Mouse (Mus musculus) limb, embryonic 12.5 days (tissue): Measurements from ENCODE around the gene Ptpn7. TPM values are rescaled to one million over a fixed set of nuclear protein-coding genes. Genes with fewer than 3 reads are reported as not detected.

Source experiments
- ATAC-seq: fragments of 200-750 bp; cut with Nextera tagmentation; 2 replicates; pipeline ENCODE4 v1.8.0; 2017; ENCODE audit warnings: low read depth, moderate TSS enrichment; ENCODE audit not compliant: insufficient number of reproducible peaks, insufficient read depth, low FRiP score, low TSS enrichment
- H3K27ac ChIP-seq: fragments of 300-500 bp; sonication (generic); 2 replicates; pipeline ENCODE4 v1.5.1; 2016; ENCODE audit warnings: mild to moderate bottlenecking, moderate library complexity
- H3K27me3 ChIP-seq: fragments of 300-500 bp; sonication (generic); 2 replicates; pipeline ENCODE4 v1.6.1; 2016; ENCODE audit warnings: mild to moderate bottlenecking, moderate library complexity
- H3K36me3 ChIP-seq: fragments of 300-500 bp; sonication (generic); 2 replicates; pipeline ENCODE4 v1.6.1; 2016; ENCODE audit warnings: mild to moderate bottlenecking, moderate library complexity
- H3K4me1 ChIP-seq: fragments of 300-500 bp; sonication (generic); replicated peaks from 2 replicates; pipeline ENCODE4 v1.6.1; 2016
- H3K4me2 ChIP-seq: fragments of 300-500 bp; sonication (generic); 2 replicates; pipeline ENCODE4 v1.6.1; 2016; ENCODE audit warnings: mild to moderate bottlenecking, moderate library complexity
- H3K4me3 ChIP-seq: fragments of 300-500 bp; sonication (generic); replicated peaks from 2 replicates; pipeline ENCODE4 v1.5.1; 2016; ENCODE audit warnings: mild to moderate bottlenecking
- H3K9ac ChIP-seq: fragments of 300-500 bp; sonication (generic); replicated peaks from 2 replicates; pipeline ENCODE4 v1.6.1; 2016; ENCODE audit warnings: mild to moderate bottlenecking, moderate library complexity
- H3K9me3 ChIP-seq: fragments of 300-500 bp; sonication (generic); 2 replicates; pipeline ENCODE4 v1.6.1; 2016; ENCODE audit warnings: mild to moderate bottlenecking, moderate library complexity
- WGBS: fragments of 180-500 bp; shearing (Covaris S2); methylation state at CpG from one replicate; pipeline ENCODE4 v1.1.7; 2016; 5-methylcytosine and 5-hydroxymethylcytosine counted together
- polyA plus RNA-seq: library from polyadenylated mRNA; unstranded; fragments of >200 nt; fragmentation: Nextera tagmentation; extraction: Ambion mirVana; gene quantifications from 2 replicates; pipeline ENCODE4 v1.2.1, GENCODE M21; 2016

Gene Ptpn7
- polyA plus RNA-seq, 1 experiment from 2014 or later: 1.1 TPM

DNA sequence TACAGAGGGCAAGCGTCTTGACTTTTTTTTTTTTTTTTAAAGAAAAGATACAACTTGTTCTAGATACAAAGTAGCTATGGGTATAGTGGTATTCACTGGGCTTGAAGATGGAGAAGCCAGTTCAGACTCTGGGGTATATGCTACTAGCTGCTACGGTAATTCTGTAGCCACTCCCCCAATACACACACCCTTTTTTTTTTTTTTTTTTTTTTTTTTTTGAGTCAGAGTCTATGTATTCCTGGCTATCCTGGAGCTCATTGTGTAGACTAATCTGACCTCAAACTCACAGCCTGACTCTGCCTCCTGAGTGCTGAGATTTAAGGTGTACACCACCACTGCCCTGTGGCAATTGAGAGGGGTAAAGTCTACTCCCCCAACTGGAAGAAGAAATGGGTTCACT is 10.0 kb downstream of the Ptpn7 start:
- 89% methylated on average over 2 of the region's 2 CpGs for WGBS
- no peak for ATAC-seq

DNA sequence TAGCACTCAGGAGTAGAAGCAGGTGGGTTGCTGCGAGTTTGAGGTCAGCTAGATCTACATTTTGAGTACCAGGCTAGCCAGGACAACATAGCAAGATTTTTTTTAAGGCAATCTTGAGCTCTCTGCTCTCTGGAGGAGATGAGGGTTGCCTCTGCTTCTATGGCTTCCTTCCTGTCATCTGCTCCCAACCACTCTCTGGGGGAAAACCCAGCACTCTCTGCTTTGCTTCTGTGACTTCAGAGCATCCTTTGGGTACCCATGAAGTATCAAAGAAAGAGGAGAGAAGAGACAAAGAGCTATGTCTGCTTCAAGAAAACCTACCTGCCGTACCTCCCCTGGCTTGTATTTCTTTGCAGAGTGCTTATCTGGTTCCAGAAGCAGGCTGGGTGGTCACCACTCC is 11.4 kb downstream of the Ptpn7 start:
- peaks cover 22% of the 10 kb centered on the region for H3K4me1 ChIP-seq
- ATAC-seq: no peak
- H3K4me2 ChIP-seq: no peak overlapping the region
- WGBS: 84% methylated on average over 2 of the region's 2 CpGs
- no peaks in the 10 kb centered on the region for H3K36me3 ChIP-seq
- peaks cover 18% of the 10 kb centered on the region for H3K27me3 ChIP-seq
- H3K4me3 ChIP-seq: no peak overlapping the region
- H3K9me3 ChIP-seq: no peaks in the 10 kb centered on the region
- H3K27ac ChIP-seq: no peak overlapping the region
- H3K9ac ChIP-seq: no peak overlapping the region

More for the DNA sequence above, 10.0 kb downstream of the Ptpn7 start:
- Histone ChIP-seq H3K27ac (no peak overlapping the region), H3K27me3 (peaks cover 18% of the 10 kb centered on the region), H3K36me3 (no peaks in the 10 kb centered on the region), H3K9me3 (no peaks in the 10 kb centered on the region), H3K4me2 (no peak overlapping the region), H3K4me1 (peaks cover 8% of the 10 kb centered on the region), H3K4me3 (no peak overlapping the region), H3K9ac (no peak overlapping the region)

DNA sequence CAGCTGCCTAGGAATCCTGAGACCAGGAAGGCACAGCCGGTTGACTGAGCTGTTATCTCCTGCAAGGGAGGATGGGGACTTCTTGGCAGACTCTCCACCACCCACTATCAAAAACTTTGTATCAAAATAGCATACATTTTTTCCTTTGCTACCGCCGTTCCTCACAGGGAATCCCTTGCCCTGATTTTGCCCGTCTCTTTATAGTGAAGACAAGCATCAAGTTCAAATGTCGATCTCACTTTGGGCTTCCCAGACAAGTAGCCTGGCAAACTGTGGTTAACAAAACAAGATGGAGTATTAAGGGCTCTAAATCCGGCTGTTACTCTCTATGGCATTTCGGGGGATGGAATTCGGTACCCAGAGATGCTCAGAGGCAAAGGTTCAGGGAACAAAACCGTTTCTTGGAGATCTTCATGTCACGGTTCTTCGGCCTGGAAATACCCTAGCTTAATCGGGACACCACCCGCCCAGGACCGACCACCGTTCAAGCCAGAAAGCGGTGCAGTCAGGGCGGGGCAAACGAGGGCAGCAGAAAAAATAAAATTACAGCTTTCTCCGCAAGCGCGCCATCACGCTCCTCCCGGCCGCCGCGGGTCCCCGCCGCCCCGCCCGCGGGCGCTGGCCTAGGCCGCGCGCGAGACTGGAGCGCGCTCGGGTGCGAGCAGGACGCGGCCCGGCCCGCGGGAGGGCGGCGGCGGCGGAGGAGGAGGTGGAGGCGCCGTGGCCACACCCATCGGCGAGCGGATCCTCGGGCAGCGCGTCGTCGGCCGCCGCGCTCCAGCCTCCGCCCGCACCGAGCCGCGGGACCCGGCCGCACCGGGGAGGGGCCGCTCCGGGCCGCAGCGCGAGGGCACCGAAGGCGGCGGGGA is 13.8 kb downstream of the Ptpn7 start, which contains the start of gene Arl8a:
Arl8a (plus strand) TSS at position 748 of the 869 bp plus-strand sequence.
- peak within 1 kb of the TSS; percentile 88 for H3K27ac ChIP-seq
- peak within 1 kb of the TSS; percentile 94 for H3K9ac ChIP-seq
- H3K9me3 ChIP-seq: no peaks in the 10 kb centered on the region
- WGBS: 1% methylated on average over 65 of the region's 78 CpGs
- H3K36me3 ChIP-seq: peaks cover 4% of the 10 kb centered on the region; the same call in 1 of the 2 replicates
- ATAC-seq: peak; percentile 75
- peak within 1 kb of the TSS; percentile 83 for H3K4me2 ChIP-seq
- H3K27me3 ChIP-seq: peaks cover 18% of the 10 kb centered on the region
- H3K4me1 ChIP-seq: peaks cover 24% of the 10 kb centered on the region
- H3K4me3 ChIP-seq: peak within 1 kb of the TSS; percentile 95

DNA sequence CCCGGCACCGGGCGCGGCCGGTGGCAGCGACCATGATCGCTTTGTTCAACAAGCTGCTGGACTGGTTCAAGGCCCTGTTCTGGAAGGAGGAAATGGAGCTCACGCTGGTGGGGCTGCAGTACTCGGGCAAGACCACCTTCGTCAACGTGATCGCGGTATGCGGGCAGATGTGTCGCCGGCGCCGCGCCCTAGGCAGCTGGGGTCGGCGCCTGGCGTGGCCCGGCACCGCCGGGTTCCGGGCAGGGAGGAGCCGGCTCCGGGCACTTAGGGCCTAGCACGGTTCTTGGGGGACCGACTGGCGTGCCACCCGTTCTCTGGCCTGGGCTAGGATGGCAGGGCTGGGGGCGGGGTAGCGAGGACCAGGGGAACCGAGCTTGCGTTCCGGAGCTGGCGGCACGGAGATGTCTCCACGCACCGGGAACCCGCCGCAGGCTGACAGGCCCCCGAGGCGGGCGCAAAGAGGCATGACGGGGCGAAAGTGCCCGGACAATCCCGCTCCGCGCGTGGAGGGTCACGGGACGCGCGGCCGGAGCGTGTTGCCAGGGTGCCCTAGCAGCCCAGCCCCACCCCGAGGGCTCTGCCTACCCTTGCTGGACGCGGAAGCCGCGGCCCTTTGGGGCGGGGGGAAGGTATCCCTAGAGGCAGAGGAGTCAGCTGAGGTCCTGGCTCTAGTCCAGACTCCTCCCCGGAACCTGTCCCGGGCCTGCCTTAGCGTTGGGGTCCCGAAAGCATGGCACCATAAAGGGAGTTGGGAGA is 14.6 kb downstream of the Ptpn7 start:
- Histone ChIP-seq H3K27ac (peak overlapping the region; percentile 88), H3K4me1 (peaks cover 24% of the 10 kb centered on the region), H3K27me3 (peaks cover 18% of the 10 kb centered on the region), H3K4me2 (peak overlapping the region; percentile 83), H3K9ac (peak overlapping the region; percentile 94), H3K36me3 (peaks cover 9% of the 10 kb centered on the region; the same call in 1 of the 2 replicates), H3K4me3 (peak overlapping the region; percentile 95), H3K9me3 (no peaks in the 10 kb centered on the region)
- WGBS: 0% methylated on average over 68 of the region's 69 CpGs
- peak; percentile 66 for ATAC-seq

DNA sequence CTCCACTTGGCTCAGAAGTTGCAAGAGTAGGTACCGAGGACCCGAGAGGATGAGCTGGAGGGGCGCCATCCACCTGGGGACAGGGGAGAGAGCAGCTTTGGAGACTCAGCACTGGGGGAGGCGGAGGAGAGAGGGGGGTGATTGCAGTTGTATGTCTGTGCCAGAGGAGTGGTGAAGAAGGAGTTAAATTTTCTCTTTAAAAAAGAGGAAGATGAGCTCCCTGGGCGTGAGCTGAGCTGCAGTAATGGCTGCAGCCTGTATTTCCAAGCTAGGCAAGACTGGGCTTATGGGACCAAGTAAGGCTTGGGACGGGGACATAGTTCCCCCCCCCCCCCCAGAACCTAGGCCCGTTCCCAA is 15.2 kb downstream of the Ptpn7 start:
- peak overlapping the region; percentile 94 for H3K9ac ChIP-seq
- peaks cover 29% of the 10 kb centered on the region for H3K4me1 ChIP-seq
- H3K27me3 ChIP-seq: peaks cover 18% of the 10 kb centered on the region
- H3K36me3 ChIP-seq: peaks cover 12% of the 10 kb centered on the region
- H3K4me2 ChIP-seq: peak overlapping the region; percentile 83
- 6% methylated on average over 7 of the region's 7 CpGs for WGBS
- H3K27ac ChIP-seq: peak overlapping the region; percentile 88
- no peaks in the 10 kb centered on the region for H3K9me3 ChIP-seq
- no peak for ATAC-seq
- H3K4me3 ChIP-seq: peak overlapping the region; percentile 95

DNA sequence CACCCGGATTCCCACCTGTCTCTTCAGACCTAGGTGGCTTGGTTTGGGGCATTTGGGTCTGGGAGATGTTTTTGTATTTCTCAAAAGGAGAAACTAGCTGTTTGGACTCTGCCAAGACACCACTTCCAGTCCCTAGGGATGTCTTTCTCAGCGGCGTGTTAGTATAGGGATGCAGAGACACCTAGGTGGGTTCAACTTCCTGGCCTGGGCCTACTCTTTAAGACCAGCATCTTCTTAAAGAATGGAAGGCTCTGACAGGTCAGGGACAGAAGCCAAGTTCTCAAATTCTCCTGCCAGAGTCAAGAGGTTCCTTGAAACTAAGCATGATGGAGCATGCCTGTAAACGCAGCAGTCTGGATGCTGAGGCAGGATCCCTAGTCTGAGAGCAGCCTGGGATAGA is 16.0 kb downstream of the Ptpn7 start:
- 79% methylated on average over 4 of the region's 4 CpGs for WGBS
- Histone ChIP-seq H3K4me3 (peak overlapping the region; percentile 95), H3K27me3 (peaks cover 14% of the 10 kb centered on the region), H3K9me3 (no peaks in the 10 kb centered on the region), H3K36me3 (peaks cover 12% of the 10 kb centered on the region), H3K27ac (no peak overlapping the region), H3K4me2 (peak overlapping the region; percentile 83), H3K9ac (peak overlapping the region; percentile 94; the same call in 1 of the 2 replicates), H3K4me1 (peaks cover 30% of the 10 kb centered on the region)
- no peak for ATAC-seq

DNA sequence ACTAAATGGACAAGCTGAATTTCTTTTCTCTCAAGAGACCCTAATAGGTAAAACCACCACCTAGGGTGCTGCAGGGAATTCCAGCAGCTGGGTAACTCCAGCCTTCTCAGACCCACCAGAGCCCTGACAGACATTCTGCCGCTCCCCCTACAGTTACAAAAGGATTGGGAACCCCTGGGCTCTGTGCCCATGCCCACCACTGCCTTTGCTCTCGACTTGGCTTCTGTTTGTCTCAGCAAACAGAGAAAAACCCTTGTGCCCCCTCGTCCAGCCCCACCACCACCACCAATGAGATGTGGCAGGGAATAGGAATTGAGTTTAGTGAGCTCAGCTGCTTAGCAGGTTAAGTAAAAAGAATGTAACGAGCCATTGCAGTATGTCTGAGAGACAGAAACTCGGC is 16.5 kb downstream of the Ptpn7 start:
- no peaks in the 10 kb centered on the region for H3K9me3 ChIP-seq
- H3K4me2 ChIP-seq: peak overlapping the region; percentile 83; the same call in 1 of the 2 replicates
- H3K4me1 ChIP-seq: peaks cover 33% of the 10 kb centered on the region
- peaks cover 10% of the 10 kb centered on the region for H3K27me3 ChIP-seq
- peaks cover 12% of the 10 kb centered on the region for H3K36me3 ChIP-seq
- no peak for ATAC-seq
- H3K27ac ChIP-seq: no peak overlapping the region
- WGBS: 66% methylated on average over 5 of the region's 5 CpGs
- H3K9ac ChIP-seq: no peak overlapping the region
- no peak overlapping the region for H3K4me3 ChIP-seq

DNA sequence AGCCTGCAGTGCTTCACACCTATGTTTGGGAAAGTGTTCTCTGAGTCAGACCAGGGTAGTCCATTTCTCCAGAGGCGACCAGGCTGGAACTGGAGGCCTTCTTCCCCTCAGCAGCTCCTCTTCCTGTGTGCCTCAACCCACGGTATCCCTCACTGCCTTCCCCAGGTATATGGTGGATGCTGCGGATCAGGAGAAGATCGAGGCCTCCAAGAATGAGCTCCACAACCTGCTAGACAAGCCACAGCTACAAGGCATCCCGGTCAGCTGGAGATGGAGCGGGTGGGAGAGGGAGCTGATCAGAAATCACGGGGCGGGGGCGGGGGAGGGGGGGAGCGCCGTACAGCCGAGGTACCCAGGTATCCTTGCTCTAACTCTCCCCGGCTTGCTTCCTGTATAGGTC is 21.5 kb downstream of the Ptpn7 start:
- H3K4me1 ChIP-seq: peaks cover 31% of the 10 kb centered on the region
- H3K9me3 ChIP-seq: no peaks in the 10 kb centered on the region
- peaks cover 38% of the 10 kb centered on the region for H3K36me3 ChIP-seq
- peak overlapping the region; percentile 57 for H3K9ac ChIP-seq
- WGBS: 18% methylated on average over 13 of the region's 13 CpGs
- no peaks in the 10 kb centered on the region for H3K27me3 ChIP-seq
- peak overlapping the region; percentile 93 for H3K27ac ChIP-seq
- H3K4me3 ChIP-seq: peak overlapping the region; percentile 26
- peak; percentile 8; the same call in 1 of the 2 replicates for ATAC-seq
- H3K4me2 ChIP-seq: peak overlapping the region; percentile 55

DNA sequence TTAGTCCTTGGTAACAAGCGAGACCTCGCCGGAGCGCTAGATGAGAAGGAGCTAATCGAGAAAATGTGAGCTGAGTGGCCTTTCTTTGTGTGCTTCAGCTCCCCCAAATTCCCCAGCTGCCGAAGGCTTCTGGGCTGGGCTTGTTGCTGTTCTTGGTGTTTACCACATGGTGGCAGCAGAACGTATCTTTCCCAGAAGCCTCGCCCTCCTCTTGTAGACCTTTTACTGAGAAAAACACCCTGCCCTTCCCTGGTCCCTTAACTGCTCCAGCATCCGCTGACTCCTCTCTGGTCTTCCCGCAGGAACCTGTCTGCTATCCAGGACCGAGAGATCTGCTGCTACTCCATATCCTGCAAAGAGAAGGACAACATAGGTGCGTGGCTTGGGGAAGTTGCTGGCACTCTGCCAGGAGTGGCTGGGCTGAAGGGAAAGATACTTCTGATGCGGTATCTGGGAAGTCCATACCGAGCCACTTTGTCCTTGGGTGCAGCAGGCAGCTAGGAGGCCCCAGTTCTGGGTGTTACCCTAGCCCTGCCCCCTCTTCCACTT is 22.0 kb downstream of the Ptpn7 start:
- WGBS: 6% methylated on average over 14 of the region's 14 CpGs
- Histone ChIP-seq H3K36me3 (peaks cover 38% of the 10 kb centered on the region), H3K4me1 (peaks cover 34% of the 10 kb centered on the region), H3K9me3 (no peaks in the 10 kb centered on the region), H3K9ac (peak overlapping the region; percentile 57), H3K27ac (peak overlapping the region; percentile 93), H3K4me2 (peak overlapping the region; percentile 55), H3K27me3 (no peaks in the 10 kb centered on the region), H3K4me3 (peak overlapping the region; percentile 26)
- peak; percentile 39 for ATAC-seq

DNA sequence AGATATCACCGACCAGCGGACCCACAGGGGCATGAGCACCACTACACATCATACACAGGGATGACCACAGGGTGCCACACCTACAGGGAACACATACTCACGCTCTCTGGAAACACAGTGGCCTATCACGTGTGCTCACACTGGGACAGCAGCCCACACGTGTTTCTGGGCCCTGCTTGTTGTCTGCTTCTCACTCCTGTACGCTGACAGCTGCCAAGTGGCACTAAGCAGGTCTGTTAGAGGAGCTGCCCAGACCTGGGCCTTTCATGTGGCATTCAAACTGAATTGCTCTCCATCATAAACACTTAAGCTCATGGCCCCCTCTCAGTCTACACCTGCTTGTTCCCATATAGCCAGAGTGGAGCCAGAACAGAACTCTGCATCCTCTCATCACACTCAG is 23.8 kb downstream of the Ptpn7 start:
- Histone ChIP-seq H3K27me3 (no peaks in the 10 kb centered on the region), H3K36me3 (peaks cover 34% of the 10 kb centered on the region), H3K27ac (no peak overlapping the region), H3K9ac (no peak overlapping the region), H3K4me1 (peaks cover 36% of the 10 kb centered on the region), H3K9me3 (no peaks in the 10 kb centered on the region), H3K4me3 (no peak overlapping the region), H3K4me2 (no peak overlapping the region)
- 82% methylated on average over 6 of the region's 6 CpGs for WGBS
- ATAC-seq: no peak

DNA sequence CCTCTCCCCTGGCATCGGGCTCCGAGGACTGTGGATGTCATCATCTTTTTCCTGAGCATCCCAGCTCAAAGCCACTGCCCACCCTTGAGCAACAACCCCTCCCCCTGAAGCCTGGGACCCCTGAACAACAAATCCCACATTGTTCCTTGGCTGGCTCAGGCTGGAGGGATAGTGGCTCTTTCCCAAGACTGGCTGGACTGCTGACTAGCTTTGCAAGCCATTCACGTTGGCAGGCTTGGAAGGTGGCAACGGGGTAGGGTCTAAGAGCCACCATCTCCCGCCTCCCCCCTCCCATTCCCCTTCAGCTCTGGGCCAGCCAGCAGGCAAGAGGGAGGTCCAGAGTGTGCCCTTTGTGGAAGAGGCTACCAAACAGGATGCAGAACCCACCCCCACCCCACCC is 26.1 kb downstream of the Ptpn7 start:
- H3K4me1 ChIP-seq: peaks cover 30% of the 10 kb centered on the region
- no peaks in the 10 kb centered on the region for H3K27me3 ChIP-seq
- peak overlapping the region; percentile 23; the same call in 1 of the 2 replicates for H3K27ac ChIP-seq
- no peak; the same call in 1 of the 2 replicates for ATAC-seq
- no peak overlapping the region for H3K4me3 ChIP-seq
- H3K4me2 ChIP-seq: no peak overlapping the region
- H3K36me3 ChIP-seq: peaks cover 26% of the 10 kb centered on the region
- H3K9ac ChIP-seq: no peak overlapping the region
- 80% methylated on average over 5 of the region's 5 CpGs for WGBS
- no peaks in the 10 kb centered on the region for H3K9me3 ChIP-seq
